Mouse (Mus musculus): ENCODE results near the gene Gm21992.

The Gm21992 gene

DNA sequence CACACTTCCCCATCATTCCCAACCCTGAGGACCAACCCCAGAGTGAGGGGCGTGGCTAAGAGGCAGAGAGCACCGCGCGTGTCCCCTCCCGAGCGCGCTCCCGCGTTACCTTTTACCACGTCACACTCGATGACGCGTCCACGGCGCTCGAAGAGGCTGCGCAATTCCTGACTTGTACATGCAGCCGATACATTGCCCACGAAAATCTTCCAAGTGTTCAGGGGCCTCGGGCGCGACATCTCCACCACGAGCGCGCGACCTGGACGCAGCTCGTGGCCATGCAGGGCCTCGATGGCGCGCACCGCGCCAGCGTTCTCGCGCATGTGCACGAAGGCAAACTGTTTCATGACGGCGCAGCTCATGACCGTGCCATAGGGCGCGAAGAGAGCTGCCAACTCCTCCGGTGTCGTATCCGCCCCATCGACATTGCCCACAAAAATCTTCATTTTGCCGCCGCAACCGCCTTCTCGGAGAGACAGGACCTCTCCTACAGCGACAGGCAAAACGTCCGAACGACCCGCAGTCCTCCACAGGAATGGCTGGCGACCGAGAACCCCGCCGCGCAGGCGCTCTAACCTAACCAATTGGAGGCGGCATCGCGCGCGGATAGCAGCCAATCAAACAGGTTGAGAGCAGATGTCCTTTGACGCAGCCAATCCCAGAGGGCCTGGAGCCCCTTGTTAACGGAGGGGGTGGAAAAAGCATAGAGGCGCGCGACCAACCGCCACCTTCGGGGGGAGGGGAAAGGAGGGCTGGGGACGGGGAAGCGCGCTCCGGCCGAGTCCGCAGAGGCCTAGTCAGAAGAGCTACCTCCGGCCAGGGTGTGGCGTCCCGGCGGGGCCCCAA is at the start of gene Gm21992, which contains the start of gene Rbm14:
TSS of gene Gm21992 (minus strand) at position 550 of the 846 bp plus-strand sequence.
TSS of gene Rbm14 (minus strand) at position 572 of the 846 bp plus-strand sequence.
- peak; percentile 98 for DNase-seq (ENCODE audit: low spot score)

DNA sequence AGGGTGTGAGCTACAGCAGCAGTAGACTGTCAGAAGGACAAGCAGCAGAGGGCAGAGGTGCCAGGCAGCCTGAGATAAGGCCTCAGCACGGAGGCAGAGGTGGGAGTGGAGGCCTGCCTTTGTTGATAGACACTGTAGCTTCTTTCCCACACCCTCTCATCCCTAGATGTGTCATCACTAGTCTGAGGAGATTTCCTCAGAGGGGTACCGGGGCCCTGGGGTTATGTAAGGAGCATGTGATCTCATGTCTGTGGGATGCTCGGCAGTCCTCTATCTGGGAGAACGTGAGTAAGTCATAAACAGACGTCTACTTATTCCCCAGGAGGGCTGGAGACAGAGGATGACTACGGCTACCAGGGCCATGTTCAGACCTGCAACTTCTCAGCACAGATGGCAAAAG is 47.7 kb upstream of the Gm21992 start:
- DNase-seq (ENCODE audit: low spot score), result no peak

DNA sequence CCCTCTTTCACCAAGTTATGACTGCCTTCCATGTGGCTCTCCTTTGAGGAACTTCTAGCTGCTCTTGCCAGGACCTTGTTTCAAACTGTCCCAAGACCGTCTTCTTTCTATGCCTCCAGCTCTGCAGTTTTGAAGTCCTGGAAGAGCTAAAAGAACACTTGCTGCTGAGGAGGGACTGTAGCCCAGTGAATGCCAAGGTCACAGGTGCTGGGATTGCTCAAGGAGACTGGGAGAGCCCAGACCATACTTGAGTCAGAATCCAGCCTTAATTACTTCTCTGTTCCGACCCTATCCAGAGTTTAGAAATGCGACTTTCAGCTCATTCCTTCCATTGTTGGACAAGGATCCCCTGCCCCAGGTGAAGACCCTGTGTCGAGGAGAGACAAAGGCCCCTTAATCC is 44.5 kb upstream of the Gm21992 start:
- no peak for DNase-seq (ENCODE audit: low spot score)

DNA sequence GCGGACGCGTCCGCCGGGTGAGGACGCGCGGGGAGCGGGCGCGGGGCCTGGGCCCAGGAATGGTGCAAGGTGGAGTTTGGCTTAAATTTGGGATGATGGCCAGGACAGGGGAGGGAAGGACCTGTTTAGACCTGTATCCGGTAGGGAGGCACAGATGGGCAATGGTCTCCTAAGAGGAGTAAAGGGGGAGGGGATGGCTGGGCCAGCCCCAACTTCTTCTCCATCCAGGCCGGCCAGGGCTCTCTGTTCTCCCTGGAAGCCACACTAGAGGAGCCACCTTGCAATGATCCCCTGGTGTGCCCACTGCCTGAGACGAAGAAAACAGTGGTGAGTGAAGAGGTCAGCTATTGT is 44.0 kb upstream of the Gm21992 start:
- DNase-seq (ENCODE audit: low spot score), result no peak

DNA sequence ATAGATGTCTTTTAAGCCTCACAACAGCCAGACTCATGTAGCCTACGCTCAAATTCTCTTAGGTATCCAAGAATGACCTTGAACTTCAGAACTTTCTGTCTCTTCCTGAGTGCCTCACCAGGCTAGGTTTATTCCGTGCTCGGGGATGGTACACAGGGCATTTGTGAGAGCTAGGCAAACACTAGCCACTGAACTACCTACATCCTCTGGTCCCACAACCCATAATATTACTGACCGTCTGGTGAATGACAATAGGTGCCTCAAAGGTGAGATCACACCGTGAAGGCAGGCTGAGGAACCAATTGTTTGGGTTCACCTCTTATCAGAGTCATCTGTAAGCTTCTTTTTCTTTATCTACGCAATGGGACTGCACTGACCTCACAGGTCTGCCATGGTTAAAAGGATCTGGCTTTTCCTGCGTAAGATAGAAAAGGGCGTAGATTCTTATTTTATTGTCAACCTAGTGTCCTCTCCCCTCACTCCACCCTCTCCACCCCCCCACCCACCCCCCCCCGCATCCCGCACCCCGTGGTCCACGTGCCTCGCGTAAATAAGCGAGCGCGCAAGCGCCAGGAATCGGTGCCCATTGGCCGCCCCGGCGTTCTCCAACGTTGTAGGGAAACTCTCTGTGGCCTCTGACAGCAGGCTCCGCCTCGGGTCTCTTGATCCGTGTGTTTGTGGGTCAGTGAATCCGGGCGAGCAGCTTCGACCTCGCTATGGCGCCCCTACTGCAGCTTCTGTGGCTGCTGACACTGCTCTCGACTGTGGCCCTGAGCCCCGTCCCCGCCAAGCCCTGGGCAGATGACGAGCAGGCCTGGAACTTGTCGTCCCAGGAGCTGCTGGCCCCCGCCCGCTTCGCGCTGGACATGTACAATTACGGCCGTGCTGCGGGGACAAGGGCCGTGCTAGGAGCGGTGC is 43.4 kb upstream of the Gm21992 start, which contains the start of gene Ctsf:
TSS of gene Ctsf (plus strand) at position 579 of the 918 bp plus-strand sequence.
- DNase-seq (ENCODE audit: low spot score), result peak; percentile 71

DNA sequence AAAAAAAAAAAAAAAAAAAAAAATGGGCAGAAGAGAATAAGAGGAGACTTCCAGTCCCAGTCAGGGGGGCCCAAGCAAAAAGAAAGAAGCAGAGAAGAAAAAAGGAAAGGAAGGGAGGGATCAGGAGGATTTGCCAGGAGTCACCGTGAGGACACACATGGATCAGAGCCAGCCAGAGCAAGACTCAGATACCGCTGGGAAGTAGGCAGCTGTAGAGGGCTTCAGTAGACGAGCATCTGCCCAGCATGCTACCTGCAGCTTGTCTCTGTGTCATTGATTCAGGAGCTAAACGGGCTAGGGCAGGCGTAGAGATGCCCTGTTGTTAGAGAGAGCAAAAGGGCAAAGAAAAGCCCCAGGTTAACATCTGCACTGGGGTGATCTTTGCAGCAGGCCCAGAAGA is 38.9 kb upstream of the Gm21992 start:
- DNase-seq (ENCODE audit: low spot score), result no peak

DNA sequence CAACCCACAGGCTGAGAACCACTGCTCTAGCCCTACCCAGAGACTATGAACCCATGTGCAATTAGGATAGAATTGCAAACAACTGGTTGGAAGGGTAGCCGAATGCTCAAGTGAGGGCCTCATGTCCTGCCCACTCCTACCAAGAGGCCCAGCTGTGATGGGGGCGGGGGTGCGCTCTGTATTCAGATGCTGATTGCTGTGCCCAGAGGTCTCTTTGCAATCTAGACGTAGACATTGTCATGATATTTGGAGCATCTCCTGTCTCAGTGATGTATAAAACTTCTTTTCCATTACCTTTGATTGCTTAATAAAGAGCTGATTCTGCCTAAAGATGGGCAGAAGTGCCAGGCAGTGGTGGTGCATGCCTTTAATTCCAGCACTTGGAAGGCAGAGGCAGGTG is 38.4 kb upstream of the Gm21992 start:
- DNase-seq (ENCODE audit: low spot score), result no peak

DNA sequence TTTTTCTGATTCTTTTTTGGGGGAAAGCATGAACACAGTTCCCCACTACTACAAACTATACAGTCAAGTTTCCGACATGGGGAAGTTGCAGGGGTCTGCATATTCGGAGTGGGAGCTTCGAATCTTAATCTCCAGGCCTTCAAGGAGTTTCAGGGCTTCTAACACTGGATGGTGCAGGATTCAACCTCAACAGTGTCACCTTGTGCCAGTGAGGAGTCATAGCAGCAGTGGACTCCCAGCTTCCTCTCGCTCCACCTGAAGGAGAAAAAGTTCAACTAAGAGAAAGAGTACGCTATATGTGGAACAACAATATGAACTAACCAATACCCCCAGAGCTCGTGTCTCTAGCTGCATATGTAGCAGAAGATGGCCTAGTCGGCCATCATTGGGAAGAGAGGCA is 36.1 kb upstream of the Gm21992 start:
- no peak for DNase-seq (ENCODE audit: low spot score)

DNA sequence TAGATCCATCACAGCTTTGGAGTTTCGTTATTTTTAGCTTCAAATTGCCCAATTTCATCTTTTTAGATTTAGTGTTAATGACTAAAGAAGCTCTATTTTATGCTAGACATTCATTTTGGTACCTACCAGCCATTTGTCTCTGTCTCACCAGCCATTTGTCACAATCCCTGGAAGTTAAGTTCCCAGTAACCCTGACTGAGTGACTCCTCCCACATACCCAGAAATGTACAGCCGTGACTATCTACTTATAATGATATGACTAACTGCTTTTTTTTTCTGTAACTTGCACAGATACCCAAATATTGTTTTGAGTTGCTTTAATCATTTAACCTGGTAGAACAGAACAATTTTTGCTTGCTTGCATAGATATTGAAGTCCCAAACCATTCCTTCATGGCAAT is 34.4 kb upstream of the Gm21992 start:
- DNase-seq (ENCODE audit: low spot score), result no peak

DNA sequence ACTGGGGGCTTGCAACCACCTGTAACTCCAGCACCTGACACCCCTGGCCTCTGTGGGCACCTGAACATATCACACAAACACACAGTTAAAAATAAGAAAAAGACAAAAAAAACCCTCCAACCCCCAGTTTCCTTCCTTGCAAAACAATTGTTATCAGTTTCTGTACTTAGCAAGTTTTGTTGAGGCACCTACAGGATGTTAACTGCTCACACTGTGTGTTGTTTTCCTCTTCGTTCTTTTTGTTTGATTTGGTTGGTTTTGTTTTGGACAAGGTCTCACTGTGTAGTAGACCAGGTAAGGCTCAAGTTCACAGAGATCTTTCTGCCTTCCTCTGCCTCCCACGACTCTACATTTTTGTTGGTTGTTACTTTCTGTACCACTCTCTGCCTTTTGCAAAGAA is 31.2 kb upstream of the Gm21992 start:
- DNase-seq (ENCODE audit: low spot score), result no peak

DNA sequence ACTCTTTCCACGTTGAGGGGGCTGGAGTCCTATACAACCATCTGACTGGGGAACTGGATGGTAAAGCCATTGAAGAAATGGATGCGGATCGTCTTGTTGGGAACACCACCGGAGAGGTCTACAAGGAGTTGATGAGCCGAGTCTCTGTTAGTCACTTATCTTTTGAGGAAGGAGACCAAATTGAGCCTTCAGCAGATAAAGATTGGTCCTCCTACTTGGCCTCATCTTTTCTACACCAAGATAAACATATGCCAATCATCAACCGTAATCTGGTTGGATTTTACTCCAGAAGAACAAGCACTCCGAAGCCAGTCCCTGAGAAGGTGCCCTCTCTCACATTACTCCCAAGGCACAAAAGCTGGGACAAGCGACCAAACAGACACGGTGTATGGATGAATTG is 29.4 kb upstream of the Gm21992 start:
- DNase-seq (ENCODE audit: low spot score), result no peak

DNA sequence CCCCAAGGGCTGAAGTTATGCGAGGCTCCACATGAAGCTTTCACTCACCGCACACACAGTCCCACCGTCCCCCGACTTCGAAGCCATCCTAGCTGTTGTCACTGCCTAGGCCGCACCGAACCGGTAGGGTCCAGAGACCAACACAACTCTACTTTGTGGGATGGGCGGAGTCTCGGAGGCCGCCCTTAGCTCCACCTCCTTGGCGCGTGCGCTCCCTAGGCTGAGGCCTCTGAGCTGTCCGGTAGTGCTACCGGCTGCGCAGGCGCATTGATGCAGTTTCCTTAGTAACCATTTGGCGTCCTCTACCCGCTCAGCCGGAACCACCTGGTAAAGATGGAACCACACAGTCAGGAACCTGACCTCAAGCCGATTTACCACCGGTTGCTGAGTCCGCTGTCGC is 27.7 kb upstream of the Gm21992 start, which contains the start of the genes Ccs and Ccdc87:
TSS of gene Ccs (minus strand) at position 184 of the 400 bp plus-strand sequence.
TSS of gene Ccdc87 (plus strand) at position 218 of the 400 bp plus-strand sequence.
- DNase-seq (ENCODE audit: low spot score), result peak; percentile 88

DNA sequence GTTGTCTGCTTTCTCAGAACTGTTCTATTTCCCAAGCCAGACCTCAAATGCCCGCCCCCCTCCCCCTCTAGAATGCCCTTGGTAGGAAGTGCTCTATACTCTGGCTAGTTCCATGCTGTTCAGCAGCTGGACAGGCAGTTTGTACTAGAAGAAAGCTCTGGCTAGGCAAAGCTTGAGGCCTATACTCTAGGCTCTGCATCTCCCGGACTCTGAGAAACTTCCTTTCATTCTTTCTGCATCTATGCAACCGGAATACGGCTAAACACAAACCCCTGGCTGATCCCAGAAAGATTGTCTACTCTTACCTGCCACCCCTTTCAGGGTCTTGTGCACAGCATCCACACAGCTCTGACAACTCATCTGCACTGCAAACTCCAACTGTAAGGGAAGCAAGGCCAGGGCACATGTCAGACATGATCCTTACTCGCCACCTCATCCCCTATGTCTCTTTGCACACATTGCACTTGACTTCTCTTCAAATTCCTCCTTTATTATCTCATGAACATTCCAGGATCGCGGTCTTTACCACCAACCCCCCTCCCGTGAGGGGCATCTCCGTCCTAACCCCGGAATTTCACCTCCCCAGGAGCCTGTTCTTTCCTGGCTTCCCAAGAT is 27.2 kb upstream of the Gm21992 start:
- DNase-seq (ENCODE audit: low spot score), result no peak

DNA sequence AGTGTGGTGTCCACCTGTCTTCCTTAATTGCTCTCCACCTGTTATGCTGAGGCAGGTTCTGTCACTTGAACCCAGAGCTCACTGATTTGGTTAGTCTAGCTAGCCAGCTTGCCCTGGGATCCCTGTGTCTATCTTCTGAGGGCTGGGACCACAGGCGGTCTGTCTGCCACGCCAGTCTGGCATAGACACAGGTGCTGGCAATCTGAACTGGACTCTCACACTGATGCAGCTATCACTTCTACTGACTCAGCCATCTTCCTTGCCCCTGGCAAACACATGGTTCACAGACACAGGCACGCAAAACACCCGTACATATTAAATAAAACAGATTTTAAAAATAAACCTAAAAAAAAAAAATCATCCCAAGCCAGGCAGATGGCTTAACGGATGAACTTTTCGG is 25.6 kb upstream of the Gm21992 start:
- DNase-seq (ENCODE audit: low spot score), result no peak

DNA sequence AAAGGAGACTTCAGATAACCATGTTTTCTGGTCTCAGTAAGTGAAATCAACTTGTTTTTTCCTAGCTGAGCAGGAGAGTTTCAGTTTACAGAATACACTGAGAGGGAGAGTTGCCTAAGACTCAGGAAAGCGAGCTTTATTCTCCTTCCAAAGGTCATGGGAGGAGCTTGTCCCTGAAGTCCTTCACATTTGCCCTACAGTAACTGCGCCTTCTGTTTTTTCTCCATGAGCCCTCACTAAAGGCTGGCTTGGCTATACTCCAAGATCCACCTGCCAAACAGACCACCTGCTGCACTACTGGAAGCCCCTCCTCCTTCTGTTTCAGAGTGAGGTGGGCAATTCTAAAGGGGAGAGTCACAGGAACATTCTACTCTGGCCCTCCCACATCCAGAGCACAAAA is 24.7 kb upstream of the Gm21992 start:
- no peak for DNase-seq (ENCODE audit: low spot score)

DNA sequence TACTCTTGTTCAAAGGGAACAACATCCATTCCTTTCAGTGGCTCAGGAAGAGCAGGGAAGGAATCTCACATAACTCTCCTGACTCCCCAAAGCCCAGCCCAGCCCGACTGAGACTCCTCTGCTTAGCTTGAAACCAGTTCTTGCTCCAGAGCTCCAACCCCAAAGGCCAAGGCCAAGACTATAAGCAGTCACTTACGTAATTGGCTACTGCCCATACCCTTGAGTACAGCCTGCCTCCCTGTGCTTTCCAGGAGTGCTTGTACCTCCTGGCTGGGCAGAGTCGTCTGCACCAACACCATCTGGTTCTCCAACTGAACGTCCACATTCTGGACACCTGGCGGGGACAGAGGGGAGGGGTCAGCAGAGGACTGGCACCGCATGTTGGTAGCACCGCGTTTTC is 22.6 kb upstream of the Gm21992 start:
- DNase-seq (ENCODE audit: low spot score), result no peak

DNA sequence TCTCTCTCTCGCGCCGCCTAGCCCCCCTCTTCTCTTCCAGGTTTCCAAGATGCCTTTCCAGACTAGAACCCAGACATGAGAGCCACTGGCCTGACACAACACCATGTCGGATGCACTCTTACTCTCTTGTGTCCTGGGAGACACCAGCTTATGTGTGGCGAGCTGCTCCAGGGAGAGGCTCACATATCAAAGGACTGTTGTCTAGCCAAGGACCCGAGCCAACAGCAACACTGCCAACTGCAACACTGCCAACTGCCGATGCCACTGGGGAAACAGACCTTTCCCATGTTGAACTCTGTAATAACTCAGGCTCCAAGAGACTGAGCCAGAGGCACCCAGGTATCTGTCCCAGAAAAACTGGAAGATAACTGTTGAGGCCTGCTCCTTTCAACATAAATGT is 17.7 kb upstream of the Gm21992 start:
- DNase-seq (ENCODE audit: low spot score), result no peak

DNA sequence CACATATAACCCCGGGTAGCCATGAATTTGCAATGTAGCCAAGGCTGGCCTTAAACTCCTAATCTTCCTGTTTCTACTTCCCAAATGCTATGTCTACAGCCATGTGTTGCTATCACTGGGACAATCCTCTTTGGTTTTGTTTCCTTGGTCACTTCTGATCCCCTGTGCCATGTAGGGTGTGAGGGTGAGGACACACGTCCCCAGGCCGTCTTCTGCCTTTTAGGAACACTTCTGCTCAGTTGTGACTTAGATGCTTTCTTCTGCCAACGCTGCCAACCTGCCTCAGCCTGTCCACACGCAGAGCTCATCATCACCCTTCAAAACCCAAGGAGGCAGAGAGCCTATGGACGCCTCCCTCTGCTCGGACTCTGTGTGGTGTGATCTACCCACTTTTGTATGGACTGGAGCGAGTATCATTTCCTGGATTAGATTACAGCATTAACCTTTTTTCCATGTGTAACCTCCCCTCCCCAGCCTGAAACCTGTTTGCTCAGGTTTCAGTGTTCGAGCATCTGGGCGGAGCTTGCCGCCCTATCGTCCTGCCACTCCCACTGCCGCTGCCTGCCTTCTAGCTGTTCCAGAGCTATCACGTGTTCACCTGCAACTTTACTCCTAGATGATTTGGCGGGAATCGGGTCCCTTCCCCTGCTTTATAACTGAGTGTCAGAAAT is 17.2 kb upstream of the Gm21992 start:
- DNase-seq (ENCODE audit: low spot score), result no peak

DNA sequence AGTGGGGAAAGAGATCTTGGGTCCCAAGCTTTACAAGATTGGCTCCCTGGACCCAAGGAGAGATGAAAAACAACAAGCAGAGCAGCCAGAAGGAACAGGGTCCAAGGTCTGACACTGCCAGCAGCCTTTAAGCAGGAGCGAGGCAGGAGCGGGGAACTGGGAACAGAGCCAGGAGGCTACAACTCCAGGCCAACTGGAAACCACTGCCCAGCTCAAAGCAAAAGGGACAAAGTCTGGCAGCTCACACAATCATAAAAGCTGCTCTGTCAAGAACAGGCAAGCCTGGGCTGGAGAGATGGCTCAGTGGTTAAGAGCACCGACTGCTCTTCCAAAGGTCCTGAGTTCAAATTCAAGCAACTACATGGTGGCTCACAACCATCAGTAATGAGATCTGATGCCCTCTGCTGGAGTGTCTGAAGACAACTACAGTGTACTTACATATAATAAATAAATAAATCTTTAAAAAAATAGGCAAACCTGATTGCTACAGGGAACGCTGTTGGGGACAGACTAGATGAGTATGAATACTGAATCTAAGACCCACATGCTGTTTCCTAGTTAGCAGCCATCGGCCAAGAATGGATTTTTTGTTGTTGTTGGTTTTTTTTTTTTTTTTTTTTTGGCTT is 9.4 kb upstream of the Gm21992 start:
- no peak for DNase-seq (ENCODE audit: low spot score)

DNA sequence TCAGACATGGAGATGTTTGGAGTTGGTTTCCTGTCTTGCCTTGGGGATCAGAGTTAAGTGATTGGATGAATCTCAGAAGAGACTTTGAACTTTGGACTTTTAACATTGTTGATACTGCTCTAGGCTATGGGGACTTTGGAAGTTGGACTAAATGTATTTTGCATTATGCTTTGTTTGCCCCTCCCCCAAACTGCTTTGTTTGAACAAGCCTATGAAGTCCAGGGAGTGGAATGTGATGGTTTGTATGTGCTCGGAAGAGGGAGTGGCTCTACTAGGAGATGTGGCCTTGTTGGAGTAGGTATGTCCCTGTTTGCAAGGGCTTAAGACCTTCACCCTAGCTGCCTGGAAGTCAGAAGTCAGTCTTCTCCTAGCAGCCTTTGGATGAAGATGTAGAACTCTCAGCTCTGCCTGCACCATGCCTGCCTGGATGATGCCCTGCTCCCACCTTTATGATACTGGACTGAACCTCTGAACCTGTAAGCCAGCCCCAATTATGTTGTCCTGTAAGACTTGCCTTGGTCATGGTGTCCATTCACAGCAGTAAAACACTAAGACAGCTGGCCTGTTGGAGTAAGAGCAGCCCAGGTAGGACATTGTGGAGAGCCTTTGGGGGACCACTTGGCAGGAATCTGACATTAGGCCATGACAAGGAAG is 5.9 kb upstream of the Gm21992 start:
- DNase-seq (ENCODE audit: low spot score), result no peak

DNA sequence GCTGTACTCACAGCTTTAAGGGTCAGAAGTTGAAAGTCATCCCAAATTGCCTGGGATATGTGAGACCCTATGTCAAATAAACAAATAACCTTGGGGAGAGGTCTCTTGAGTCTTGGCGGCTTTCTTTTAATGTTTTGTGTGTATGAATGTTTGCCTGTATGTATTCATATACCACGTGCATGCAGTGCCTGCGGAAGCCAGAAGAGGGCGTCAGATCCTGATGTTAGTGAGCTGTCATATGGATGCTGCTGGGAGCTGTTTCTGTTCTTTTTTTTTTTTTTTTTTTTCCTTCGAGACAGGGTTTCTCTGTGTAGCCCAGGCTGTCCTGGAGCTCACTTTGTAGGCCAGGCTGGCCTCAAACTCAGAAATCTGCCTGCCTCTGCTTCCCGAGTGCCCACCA is 1.6 kb upstream of the Gm21992 start:
- DNase-seq (ENCODE audit: low spot score), result no peak
